Mouse (Mus musculus) neural tube, embryonic 12.5 days (tissue): ENCODE measurements at regions not wholly inside any gene's neighbourhood (a gene's known extent, or its start where the extent isn't known, plus 50 kb on each side); places are given as distances from the start of the nearest gene placed in this dataset.
A peak's percentile ranks its signal among the peaks of the same experiment; 100 is the strongest.

Source experiments
- ATAC-seq: fragments of 200-750 bp; cut with Nextera tagmentation; 2 replicates; pipeline ENCODE4 v1.8.0; 2017; ENCODE audit warnings: low read depth, mild to moderate bottlenecking, moderate TSS enrichment, moderate library complexity; ENCODE audit not compliant: low FRiP score
- H3K27ac ChIP-seq: fragments of 300-500 bp; sonication (generic); 2 replicates; pipeline ENCODE4 v1.5.1; 2016
- H3K27me3 ChIP-seq: fragments of 300-500 bp; sonication (generic); replicated peaks from 2 replicates; pipeline ENCODE4 v1.6.1; 2016; ENCODE audit warnings: mild to moderate bottlenecking
- H3K36me3 ChIP-seq: fragments of 300-500 bp; sonication (generic); 2 replicates; pipeline ENCODE4 v1.6.1; 2016; ENCODE audit warnings: mild to moderate bottlenecking
- H3K4me1 ChIP-seq: fragments of 300-500 bp; sonication (generic); 2 replicates; pipeline ENCODE4 v1.6.1; 2016
- H3K4me2 ChIP-seq: fragments of 300-500 bp; sonication (generic); replicated peaks from 2 replicates; pipeline ENCODE4 v1.6.1; 2016; ENCODE audit warnings: mild to moderate bottlenecking
- H3K4me3 ChIP-seq: fragments of 300-500 bp; sonication (generic); 2 replicates; pipeline ENCODE4 v1.5.1; 2016
- H3K9ac ChIP-seq: fragments of 300-500 bp; sonication (generic); 2 replicates; pipeline ENCODE4 v1.6.1; 2016; ENCODE audit warnings: mild to moderate bottlenecking
- H3K9me3 ChIP-seq: fragments of 300-500 bp; sonication (generic); 2 replicates; pipeline ENCODE4 v1.6.1; 2016; ENCODE audit warnings: mild to moderate bottlenecking
- WGBS: fragments of 180-500 bp; shearing (Covaris S2); methylation state at CpG from one replicate; pipeline ENCODE4 v1.1.7; 2016; 5-methylcytosine and 5-hydroxymethylcytosine counted together

- WGBS: 65% methylated on average over 2 of the region's 2 CpGs
- ATAC-seq: no peak
Measured at GRCm38 (mm10) chr3:105357511-105357910, 94.6 kb upstream of the Kcnd3 start.

GRCm38 (mm10) chr3:105359636-105360035 lies 92.5 kb upstream of the Kcnd3 start:
- H3K27ac ChIP-seq: no peak overlapping the region
- 37% methylated on average over 3 of the region's 3 CpGs for WGBS

More at GRCm38 (mm10) chr3:105357511-105357910, 94.6 kb upstream of the Kcnd3 start:
- no peaks in the 10 kb centered on the region for H3K36me3 ChIP-seq
- H3K9me3 ChIP-seq: no peaks in the 10 kb centered on the region
- no peak overlapping the region for H3K9ac ChIP-seq
- H3K4me1 ChIP-seq: peaks cover 9% of the 10 kb centered on the region; the same call in 1 of the 2 replicates
- H3K27ac ChIP-seq: no peak overlapping the region
- no peak overlapping the region for H3K4me2 ChIP-seq
- H3K4me3 ChIP-seq: no peak overlapping the region
- no peaks in the 10 kb centered on the region for H3K27me3 ChIP-seq

DNA sequence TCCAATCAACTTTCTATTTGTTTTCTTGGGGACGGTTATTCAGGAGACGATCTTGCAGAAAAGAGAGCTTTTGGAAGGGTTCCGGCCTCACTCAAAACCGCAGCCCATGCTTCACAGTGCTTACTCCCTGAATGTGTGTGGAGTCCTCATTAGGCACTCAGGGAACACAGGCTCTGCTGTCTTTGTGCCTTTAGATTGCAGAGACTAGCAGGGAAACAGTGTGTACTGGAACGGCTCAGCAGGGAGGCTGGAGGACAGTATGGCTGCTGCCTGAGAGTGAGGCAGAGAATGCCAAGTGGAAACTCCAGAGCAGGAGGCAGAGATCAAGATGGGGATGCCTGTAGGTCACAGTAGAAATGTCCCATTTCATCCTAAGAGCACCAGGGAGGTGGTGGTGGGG lies 87.4 kb upstream of the Kcnd3 start:
- Histone ChIP-seq H3K4me1 (peaks cover 6% of the 10 kb centered on the region; the same call in 1 of the 2 replicates), H3K27ac (no peak overlapping the region), H3K4me3 (no peak overlapping the region), H3K4me2 (no peak overlapping the region), H3K36me3 (no peaks in the 10 kb centered on the region), H3K9ac (no peak overlapping the region), H3K27me3 (no peaks in the 10 kb centered on the region), H3K9me3 (no peaks in the 10 kb centered on the region)
- 81% methylated on average over 5 of the region's 5 CpGs for WGBS
- no peak for ATAC-seq

More at GRCm38 (mm10) chr3:105359636-105360035, 92.5 kb upstream of the Kcnd3 start:
- H3K9ac ChIP-seq: no peak overlapping the region
- peaks cover 9% of the 10 kb centered on the region; the same call in 1 of the 2 replicates for H3K4me1 ChIP-seq
- H3K4me3 ChIP-seq: no peak overlapping the region
- H3K4me2 ChIP-seq: peak overlapping the region; percentile 2; the same call in 1 of the 2 replicates
- ATAC-seq: peak; percentile 65; the same call in 1 of the 2 replicates
- H3K36me3 ChIP-seq: no peaks in the 10 kb centered on the region
- no peaks in the 10 kb centered on the region for H3K9me3 ChIP-seq
- H3K27me3 ChIP-seq: no peaks in the 10 kb centered on the region

DNA sequence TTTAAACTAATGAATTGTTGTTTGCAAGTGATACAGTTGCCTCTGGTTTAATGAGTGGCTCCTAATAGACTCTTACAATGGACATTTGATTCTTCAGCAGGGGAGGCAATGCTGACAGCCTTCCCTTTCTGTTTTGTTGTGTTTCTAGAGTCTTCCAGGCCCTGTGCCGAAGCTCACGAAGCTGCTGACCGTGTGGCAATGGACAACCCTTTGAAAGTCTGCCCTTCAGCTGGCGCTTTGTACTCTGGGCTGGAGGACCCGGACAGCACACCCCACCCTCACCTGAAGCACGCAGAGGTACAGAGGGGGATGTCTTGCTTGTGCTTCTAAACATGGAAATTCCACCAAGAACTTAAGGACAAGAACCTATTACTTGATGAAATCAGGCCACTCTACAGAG lies 85.3 kb upstream of the Kcnd3 start:
- Histone ChIP-seq H3K27me3 (no peaks in the 10 kb centered on the region), H3K36me3 (no peaks in the 10 kb centered on the region), H3K9me3 (no peaks in the 10 kb centered on the region), H3K27ac (no peak overlapping the region), H3K9ac (no peak overlapping the region), H3K4me1 (no peaks in the 10 kb centered on the region), H3K4me2 (no peak overlapping the region), H3K4me3 (no peak overlapping the region)
- no peak for ATAC-seq
- 89% methylated on average over 6 of the region's 6 CpGs for WGBS

- Histone ChIP-seq H3K36me3 (no peaks in the 10 kb centered on the region), H3K4me3 (no peak overlapping the region), H3K4me2 (no peak overlapping the region), H3K9me3 (no peaks in the 10 kb centered on the region), H3K27me3 (no peaks in the 10 kb centered on the region), H3K27ac (no peak overlapping the region), H3K4me1 (no peaks in the 10 kb centered on the region), H3K9ac (no peak overlapping the region)
- WGBS: 71% methylated on average over 8 of the region's 8 CpGs
- ATAC-seq: no peak
Measured at GRCm38 (mm10) chr3:105367972-105368371, 84.2 kb upstream of the Kcnd3 start.

GRCm38 (mm10) chr3:105372371-105372828 lies 79.7 kb upstream of the Kcnd3 start:
- Histone ChIP-seq H3K4me1 (no peaks in the 10 kb centered on the region), H3K9ac (no peak overlapping the region), H3K4me3 (no peak overlapping the region), H3K27ac (no peak overlapping the region), H3K36me3 (no peaks in the 10 kb centered on the region), H3K4me2 (no peak overlapping the region), H3K27me3 (no peaks in the 10 kb centered on the region), H3K9me3 (no peaks in the 10 kb centered on the region)
- 49% methylated on average over 6 of the region's 6 CpGs for WGBS
- ATAC-seq: peak; percentile 8; the same call in 1 of the 2 replicates

GRCm38 (mm10) chr3:105374306-105374705 lies 77.8 kb upstream of the Kcnd3 start:
- WGBS: 79% methylated on average over 1 of the region's 1 CpGs
- Histone ChIP-seq H3K4me3 (no peak overlapping the region), H3K27me3 (no peaks in the 10 kb centered on the region), H3K9ac (no peak overlapping the region), H3K9me3 (no peaks in the 10 kb centered on the region), H3K4me1 (no peaks in the 10 kb centered on the region), H3K36me3 (no peaks in the 10 kb centered on the region), H3K27ac (no peak overlapping the region), H3K4me2 (no peak overlapping the region)
- ATAC-seq: no peak

DNA sequence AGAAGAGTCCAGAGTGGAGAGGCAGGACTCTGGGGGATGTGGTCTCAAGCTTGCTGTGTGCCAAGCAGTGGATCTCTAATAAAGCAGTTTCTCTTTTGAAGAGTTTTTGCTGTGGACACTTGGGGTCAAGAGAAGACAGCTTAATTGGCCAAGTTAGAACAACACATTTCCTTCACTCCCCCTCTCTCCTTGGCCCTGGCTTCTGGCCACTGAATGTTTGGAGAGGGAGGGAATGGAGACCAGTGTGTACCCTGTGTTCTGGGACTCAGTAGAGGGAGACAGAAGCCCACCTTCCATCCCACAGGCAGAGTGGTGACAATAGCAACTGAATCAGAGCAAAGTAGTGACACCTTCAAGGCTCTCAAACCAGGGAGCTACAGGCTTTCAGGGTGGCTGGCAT lies 77.3 kb upstream of the Kcnd3 start:
- Histone ChIP-seq H3K27me3 (no peaks in the 10 kb centered on the region), H3K4me1 (no peaks in the 10 kb centered on the region), H3K36me3 (no peaks in the 10 kb centered on the region), H3K27ac (no peak overlapping the region), H3K4me3 (no peak overlapping the region), H3K4me2 (no peak overlapping the region), H3K9me3 (no peaks in the 10 kb centered on the region), H3K9ac (no peak overlapping the region)
- no peak for ATAC-seq

GRCm38 (mm10) chr3:105375383-105375782 lies 76.7 kb upstream of the Kcnd3 start:
- H3K9ac ChIP-seq: no peak overlapping the region
- 77% methylated on average over 5 of the region's 5 CpGs for WGBS
- no peak for ATAC-seq
- H3K36me3 ChIP-seq: no peaks in the 10 kb centered on the region
- H3K4me1 ChIP-seq: no peaks in the 10 kb centered on the region
- no peaks in the 10 kb centered on the region for H3K27me3 ChIP-seq
- no peak overlapping the region for H3K4me2 ChIP-seq
- no peak overlapping the region for H3K27ac ChIP-seq
- no peak overlapping the region for H3K4me3 ChIP-seq
- no peaks in the 10 kb centered on the region for H3K9me3 ChIP-seq

- Histone ChIP-seq H3K4me2 (no peak overlapping the region), H3K4me1 (no peaks in the 10 kb centered on the region), H3K9ac (no peak overlapping the region), H3K36me3 (no peaks in the 10 kb centered on the region), H3K27ac (no peak overlapping the region), H3K27me3 (no peaks in the 10 kb centered on the region), H3K4me3 (no peak overlapping the region), H3K9me3 (no peaks in the 10 kb centered on the region)
- ATAC-seq: no peak
- WGBS: 83% methylated on average over 7 of the region's 7 CpGs
Measured at GRCm38 (mm10) chr3:105375820-105376219, 76.3 kb upstream of the Kcnd3 start.

DNA sequence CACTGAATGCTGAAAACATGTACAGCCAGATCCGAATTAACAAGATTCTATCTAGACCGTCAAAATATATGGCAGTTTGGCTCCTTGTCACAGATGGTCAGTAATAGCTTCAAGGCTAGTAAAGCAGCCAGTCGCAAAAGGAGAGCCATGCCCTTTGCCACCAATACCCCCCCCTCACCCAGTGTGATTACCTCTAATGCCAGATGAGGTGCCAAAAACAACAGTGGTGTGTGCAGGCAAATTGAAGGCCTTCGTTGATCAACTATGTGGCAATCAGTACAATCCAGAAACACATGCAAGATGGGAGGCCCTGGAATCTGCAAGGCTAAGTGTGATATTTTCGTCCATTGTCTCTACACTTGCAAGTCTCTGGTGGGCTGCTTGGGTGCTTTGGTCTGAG lies 75.8 kb upstream of the Kcnd3 start:
- Histone ChIP-seq H3K4me3 (no peak overlapping the region), H3K27ac (no peak overlapping the region), H3K27me3 (no peaks in the 10 kb centered on the region), H3K9me3 (no peaks in the 10 kb centered on the region), H3K4me1 (no peaks in the 10 kb centered on the region), H3K4me2 (no peak overlapping the region), H3K9ac (no peak overlapping the region), H3K36me3 (no peaks in the 10 kb centered on the region)
- 63% methylated on average over 5 of the region's 5 CpGs for WGBS
- ATAC-seq: no peak

- Histone ChIP-seq H3K4me2 (no peak overlapping the region), H3K36me3 (no peaks in the 10 kb centered on the region), H3K4me1 (no peaks in the 10 kb centered on the region), H3K4me3 (no peak overlapping the region), H3K27ac (no peak overlapping the region), H3K27me3 (no peaks in the 10 kb centered on the region), H3K9ac (no peak overlapping the region), H3K9me3 (no peaks in the 10 kb centered on the region)
- no peak for ATAC-seq
- WGBS: 88% methylated on average over 4 of the region's 4 CpGs
Measured at GRCm38 (mm10) chr3:105380818-105381217, 71.3 kb upstream of the Kcnd3 start.

DNA sequence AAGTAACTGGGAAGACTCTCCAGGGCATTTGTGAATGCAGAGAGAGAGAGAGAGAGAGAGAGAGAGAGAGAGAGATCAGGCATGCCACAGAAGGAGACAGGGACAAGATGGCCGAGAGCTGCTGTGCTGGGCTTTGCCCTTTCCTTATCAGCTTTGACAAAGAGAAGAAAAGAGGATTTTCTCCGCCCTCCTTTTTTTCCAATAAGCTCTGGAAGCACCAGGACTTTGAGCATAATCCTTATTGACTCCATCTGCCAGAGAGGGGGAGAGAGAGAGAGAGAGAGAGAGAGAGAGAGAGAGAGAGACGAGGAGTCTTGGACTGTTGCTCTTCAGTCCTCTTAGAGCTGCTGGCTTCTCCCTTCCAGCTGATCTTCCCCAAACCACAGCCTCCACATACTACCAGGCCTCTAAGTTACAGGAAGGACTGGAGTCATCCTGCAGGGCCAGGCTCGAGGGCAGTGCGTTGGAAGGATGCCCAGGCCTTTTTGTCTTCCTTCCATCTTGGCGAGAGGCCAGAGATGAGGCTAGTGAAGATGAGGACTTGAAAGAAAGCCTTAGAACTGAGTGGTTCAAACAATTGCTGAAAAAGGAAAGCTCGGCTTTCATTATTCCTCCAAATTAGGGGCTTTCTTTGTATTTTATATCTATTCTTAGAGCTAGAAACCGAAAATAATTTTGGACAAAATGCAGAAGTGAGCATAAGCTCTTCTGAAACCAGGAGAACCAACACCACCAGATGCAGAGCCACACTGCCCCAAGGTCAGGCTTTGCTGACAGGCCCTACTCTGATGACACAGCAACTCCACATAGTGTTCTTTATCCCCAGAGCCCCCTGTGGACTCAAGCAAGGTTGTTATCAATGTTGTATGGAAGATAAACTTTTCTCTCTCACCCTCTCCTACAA lies 59.3 kb upstream of the Kcnd3 start:
- WGBS: 65% methylated on average over 8 of the region's 8 CpGs
- Histone ChIP-seq H3K9ac (no peak overlapping the region), H3K9me3 (no peaks in the 10 kb centered on the region), H3K36me3 (no peaks in the 10 kb centered on the region), H3K4me3 (no peak overlapping the region), H3K27ac (no peak overlapping the region), H3K27me3 (no peaks in the 10 kb centered on the region), H3K4me1 (no peaks in the 10 kb centered on the region), H3K4me2 (no peak overlapping the region)
- no peak for ATAC-seq
